Mouse (Mus musculus) embryonic facial prominence, embryonic 11.5 days (tissue): Measurements from ENCODE around the gene Cadm1. TPM values are rescaled to one million over a fixed set of nuclear protein-coding genes. Genes with fewer than 3 reads are reported as not detected.

Experiments
- ATAC-seq: fragments of 200-750 bp; cut with Nextera tagmentation; replicated peaks from 2 replicates; pipeline ENCODE4 v1.8.0; 2017; ENCODE audit warnings: low read depth; ENCODE audit not compliant: insufficient number of reproducible peaks, low FRiP score, low TSS enrichment
- DNase-seq: peaks from one replicate; pipeline ENCODE4 v3.0.0-alpha.2; 2015; ENCODE audit warnings: low spot score
- H3K27ac ChIP-seq: fragments of 300-500 bp; sonication (generic); replicated peaks from 2 replicates; pipeline ENCODE4 v1.5.1; 2014; ENCODE audit warnings: mild to moderate bottlenecking, low read depth, low read length, control low read depth
- H3K27me3 ChIP-seq: fragments of 300-500 bp; sonication (generic); 2 replicates; pipeline ENCODE4 v1.6.1; 2014; ENCODE audit warnings: mild to moderate bottlenecking, low read length, moderate library complexity, mixed read lengths; ENCODE audit not compliant: control insufficient read depth, insufficient read depth
- H3K36me3 ChIP-seq: fragments of 300-500 bp; sonication (generic); replicated peaks from 2 replicates; pipeline ENCODE4 v1.6.1; 2014; ENCODE audit warnings: low read depth, mild to moderate bottlenecking, low read length, moderate library complexity, mixed read lengths; ENCODE audit not compliant: control insufficient read depth, insufficient read depth
- H3K4me1 ChIP-seq: fragments of 300-500 bp; sonication (generic); 2 replicates; pipeline ENCODE4 v1.6.1; 2014; ENCODE audit warnings: low read length, mixed read lengths; ENCODE audit not compliant: control insufficient read depth, insufficient read depth
- H3K4me2 ChIP-seq: fragments of 300-500 bp; sonication (generic); 2 replicates; pipeline ENCODE4 v1.6.1; 2014; ENCODE audit warnings: low read depth, mild to moderate bottlenecking, control low read depth, low read length, moderate library complexity
- H3K4me3 ChIP-seq: fragments of 300-500 bp; sonication (generic); 2 replicates; pipeline ENCODE4 v1.5.1; 2014; ENCODE audit warnings: low read depth, low read length, control low read depth
- H3K9ac ChIP-seq: fragments of 300-500 bp; sonication (generic); replicated peaks from 2 replicates; pipeline ENCODE4 v1.6.1; 2014; ENCODE audit warnings: mild to moderate bottlenecking, control low read depth, low read length
- H3K9me3 ChIP-seq: fragments of 300-500 bp; sonication (generic); replicated peaks from 2 replicates; pipeline ENCODE4 v1.6.1; 2016; ENCODE audit warnings: mild to moderate bottlenecking, low read length, inconsistent platforms, mixed read lengths; ENCODE audit not compliant: control insufficient read depth
- WGBS: fragments of 180-500 bp; shearing (Covaris S2); extraction: QIAGEN DNeasy Blood & Tissue Kit; methylation state at CpG from one replicate; pipeline ENCODE4 v1.1.7; 2014; 5-methylcytosine and 5-hydroxymethylcytosine counted together
- polyA plus RNA-seq: library from polyadenylated mRNA; unstranded; fragments of >200 nt; fragmentation: Nextera tagmentation; extraction: Ambion mirVana; gene quantifications from 2 replicates; pipeline ENCODE4 v1.2.1, GENCODE M21; 2014

Cadm1 gene
- polyA plus RNA-seq, 1 experiment from 2014 or later: 99.3 TPM

GRCm38 (mm10) chr9:47715415-47715814 lies 185.4 kb downstream of the Cadm1 start:
- Histone ChIP-seq H3K4me2 (no peak overlapping the region), H3K9me3 (no peaks in the 10 kb centered on the region), H3K9ac (no peak overlapping the region), H3K36me3 (no peaks in the 10 kb centered on the region), H3K27me3 (no peaks in the 10 kb centered on the region), H3K4me3 (no peak overlapping the region), H3K27ac (no peak overlapping the region), H3K4me1 (no peaks in the 10 kb centered on the region)
- WGBS: 80% methylated on average over 3 of the region's 3 CpGs
- DNase-seq: no peak
- no peak for ATAC-seq

- H3K27ac ChIP-seq: no peak overlapping the region
- 91% methylated on average over 16 of the region's 16 CpGs for WGBS
These were observed 186.9 kb downstream of the Cadm1 start for GRCm38 (mm10) chr9:47716883-47717282.

GRCm38 (mm10) chr9:47727611-47728010 lies 197.6 kb downstream of the Cadm1 start:
- DNase-seq (peak; percentile 70), ATAC-seq (no peak)
- H3K36me3 ChIP-seq: no peaks in the 10 kb centered on the region
- H3K27ac ChIP-seq: no peak overlapping the region
- 42% methylated on average over 3 of the region's 3 CpGs for WGBS
- H3K27me3 ChIP-seq: no peaks in the 10 kb centered on the region
- no peak overlapping the region for H3K9ac ChIP-seq
- no peak overlapping the region for H3K4me2 ChIP-seq
- no peaks in the 10 kb centered on the region for H3K9me3 ChIP-seq
- no peaks in the 10 kb centered on the region for H3K4me1 ChIP-seq
- H3K4me3 ChIP-seq: no peak overlapping the region

More at GRCm38 (mm10) chr9:47716883-47717282, 186.9 kb downstream of the Cadm1 start:
- no peaks in the 10 kb centered on the region for H3K36me3 ChIP-seq
- ATAC-seq: no peak
- H3K4me1 ChIP-seq: no peaks in the 10 kb centered on the region
- no peaks in the 10 kb centered on the region for H3K27me3 ChIP-seq
- H3K4me3 ChIP-seq: no peak overlapping the region
- H3K9me3 ChIP-seq: no peaks in the 10 kb centered on the region
- no peak overlapping the region for H3K4me2 ChIP-seq
- no peak for DNase-seq
- H3K9ac ChIP-seq: no peak overlapping the region

- H3K4me2 ChIP-seq: no peak overlapping the region
- WGBS: 56% methylated on average over 5 of the region's 5 CpGs
- DNase-seq: no peak
- no peaks in the 10 kb centered on the region for H3K36me3 ChIP-seq
- no peaks in the 10 kb centered on the region for H3K27me3 ChIP-seq
- no peak for ATAC-seq
- H3K27ac ChIP-seq: no peak overlapping the region
- H3K4me3 ChIP-seq: no peak overlapping the region
- H3K4me1 ChIP-seq: no peaks in the 10 kb centered on the region
- no peak overlapping the region for H3K9ac ChIP-seq
- H3K9me3 ChIP-seq: no peaks in the 10 kb centered on the region
These were observed 198.9 kb downstream of the Cadm1 start for GRCm38 (mm10) chr9:47728852-47729251.

GRCm38 (mm10) chr9:47730247-47730646 lies 200.3 kb downstream of the Cadm1 start:
- WGBS: 81% methylated on average over 6 of the region's 6 CpGs
- H3K9me3 ChIP-seq: no peaks in the 10 kb centered on the region
- no peak overlapping the region for H3K27ac ChIP-seq
- no peak overlapping the region for H3K9ac ChIP-seq
- no peak overlapping the region for H3K4me2 ChIP-seq
- H3K36me3 ChIP-seq: no peaks in the 10 kb centered on the region
- no peak overlapping the region for H3K4me3 ChIP-seq
- ATAC-seq: no peak
- H3K4me1 ChIP-seq: no peaks in the 10 kb centered on the region
- no peak for DNase-seq
- no peaks in the 10 kb centered on the region for H3K27me3 ChIP-seq

- H3K9me3 ChIP-seq: no peaks in the 10 kb centered on the region
- H3K27ac ChIP-seq: no peak overlapping the region
- H3K27me3 ChIP-seq: no peaks in the 10 kb centered on the region
- H3K9ac ChIP-seq: no peak overlapping the region
- ATAC-seq (no peak), DNase-seq (no peak)
- H3K4me1 ChIP-seq: no peaks in the 10 kb centered on the region
- no peaks in the 10 kb centered on the region for H3K36me3 ChIP-seq
- H3K4me2 ChIP-seq: no peak overlapping the region
- H3K4me3 ChIP-seq: no peak overlapping the region
- WGBS: 89% methylated on average over 13 of the region's 13 CpGs
These were observed 203.9 kb downstream of the Cadm1 start for GRCm38 (mm10) chr9:47733780-47734451.

GRCm38 (mm10) chr9:47734905-47735304 lies 204.9 kb downstream of the Cadm1 start:
- no peak overlapping the region for H3K4me2 ChIP-seq

GRCm38 (mm10) chr9:47738799-47739198 lies 208.8 kb downstream of the Cadm1 start:
- Histone ChIP-seq H3K27me3 (no peaks in the 10 kb centered on the region), H3K4me1 (no peaks in the 10 kb centered on the region), H3K9ac (no peak overlapping the region), H3K9me3 (no peaks in the 10 kb centered on the region), H3K27ac (no peak overlapping the region), H3K36me3 (no peaks in the 10 kb centered on the region), H3K4me2 (no peak overlapping the region), H3K4me3 (no peak overlapping the region)
- WGBS: 48% methylated on average over 4 of the region's 4 CpGs
- no peak for ATAC-seq
- no peak for DNase-seq

More at GRCm38 (mm10) chr9:47734905-47735304, 204.9 kb downstream of the Cadm1 start:
- Histone ChIP-seq H3K27me3 (no peaks in the 10 kb centered on the region), H3K4me3 (no peak overlapping the region), H3K4me1 (no peaks in the 10 kb centered on the region), H3K27ac (no peak overlapping the region), H3K9ac (no peak overlapping the region), H3K36me3 (no peaks in the 10 kb centered on the region), H3K9me3 (no peaks in the 10 kb centered on the region)
- DNase-seq (no peak), ATAC-seq (no peak)
- 86% methylated on average over 5 of the region's 5 CpGs for WGBS
